Mouse (Mus musculus) limb, embryonic 11.5 days (tissue): ENCODE results near the gene Ccdc73. TPM values are rescaled to one million over a fixed set of nuclear protein-coding genes. Genes with fewer than 3 reads are reported as not detected.
"Not testable (repeated sequence)": the region's sequence is repeated elsewhere in the genome, so short reads cannot be mapped to it uniquely, and the experiment has no call there.

Experiments used
- ATAC-seq: fragments of 200-750 bp; cut with Nextera tagmentation; 2 replicates; pipeline ENCODE4 v1.8.0; 2017; ENCODE audit warnings: low read depth; ENCODE audit not compliant: insufficient number of reproducible peaks, low FRiP score, low TSS enrichment
- DNase-seq: peaks from one replicate; pipeline ENCODE4 v3.0.0-alpha.2; 2015; ENCODE audit warnings: low spot score
- H3K27ac ChIP-seq: fragments of 300-500 bp; sonication (generic); replicated peaks from 2 replicates; pipeline ENCODE4 v1.5.1; 2014; ENCODE audit warnings: low read depth, mild to moderate bottlenecking, low read length
- H3K27me3 ChIP-seq: fragments of 300-500 bp; sonication (generic); 2 replicates; pipeline ENCODE4 v1.6.1; 2014; ENCODE audit warnings: mild to moderate bottlenecking, low read length, mixed read lengths; ENCODE audit not compliant: control insufficient read depth, insufficient read depth
- H3K36me3 ChIP-seq: fragments of 300-500 bp; sonication (generic); 2 replicates; pipeline ENCODE4 v1.6.1; 2014; ENCODE audit warnings: mild to moderate bottlenecking, low read length, moderate library complexity, mixed read lengths; ENCODE audit not compliant: control insufficient read depth, insufficient read depth
- H3K4me1 ChIP-seq: fragments of 300-500 bp; sonication (generic); 2 replicates; pipeline ENCODE4 v1.6.1; 2014; ENCODE audit warnings: low read length, mixed read lengths; ENCODE audit not compliant: control insufficient read depth, insufficient read depth
- H3K4me2 ChIP-seq: fragments of 300-500 bp; sonication (generic); 2 replicates; pipeline ENCODE4 v1.6.1; 2014; ENCODE audit warnings: low read depth, mild to moderate bottlenecking, moderate library complexity; ENCODE audit not compliant: severe bottlenecking
- H3K4me3 ChIP-seq: fragments of 300-500 bp; sonication (generic); 2 replicates; pipeline ENCODE4 v1.5.1; 2014; ENCODE audit warnings: low read depth, low read length
- H3K9ac ChIP-seq: fragments of 300-500 bp; sonication (generic); 2 replicates; pipeline ENCODE4 v1.6.1; 2014; ENCODE audit warnings: mild to moderate bottlenecking, low read length
- H3K9me3 ChIP-seq: fragments of 300-500 bp; sonication (generic); 2 replicates; pipeline ENCODE4 v1.6.1; 2016; ENCODE audit warnings: low read length; ENCODE audit not compliant: control insufficient read depth
- WGBS: fragments of 180-500 bp; shearing (Covaris S2); extraction: QIAGEN DNeasy Blood & Tissue Kit; methylation state at CpG from one replicate; pipeline ENCODE4 v1.1.7; 2014; 5-methylcytosine and 5-hydroxymethylcytosine counted together
- polyA plus RNA-seq: library from polyadenylated mRNA; unstranded; fragments of >200 nt; fragmentation: Nextera tagmentation; extraction: Ambion mirVana; gene quantifications from 2 replicates; pipeline ENCODE4 v1.2.1, GENCODE M21; 2014

Gene Ccdc73
- 5.2 and 5.8 TPM in 2 replicates for polyA plus RNA-seq

DNA sequence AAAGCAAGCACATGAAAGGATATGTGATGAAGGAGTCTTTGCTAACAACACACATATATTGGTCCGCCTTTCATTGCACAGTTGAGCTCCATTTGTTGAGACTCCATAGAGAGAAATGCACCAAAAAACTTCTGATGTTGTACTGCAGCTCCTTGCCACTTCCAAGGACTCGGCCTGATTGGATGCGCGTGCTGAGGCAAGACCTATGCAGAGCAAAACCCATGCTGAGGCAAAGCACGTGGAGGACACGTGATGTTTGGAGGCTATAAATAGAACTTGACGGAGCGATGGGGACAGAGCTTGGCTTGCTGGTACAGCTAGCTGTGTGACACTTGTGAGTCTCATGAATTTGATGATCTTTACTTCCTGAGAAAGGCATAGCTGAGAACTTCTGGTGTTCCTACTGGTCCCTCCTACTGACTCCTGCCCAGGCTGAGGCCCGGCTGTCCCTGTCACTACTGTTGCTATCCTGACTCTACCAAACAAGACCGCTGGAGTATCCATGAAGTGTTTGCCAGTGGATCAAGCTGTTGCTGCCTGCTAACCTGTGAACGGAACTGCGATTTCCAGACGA lies at the start of gene Ccdc73:
Gene Ccdc73 (plus strand): TSS at position 524 of the 574 bp plus-strand sequence.
- H3K4me1 ChIP-seq = no peaks in the 10 kb centered on the region
- no peaks in the 10 kb centered on the region for H3K9me3 ChIP-seq
- no peak for ATAC-seq
- H3K27me3 ChIP-seq = no peaks in the 10 kb centered on the region
- no peak within 1 kb of the TSS for H3K9ac ChIP-seq
- no peak within 1 kb of the TSS for H3K27ac ChIP-seq
- H3K4me2 ChIP-seq = no peak within 1 kb of the TSS
- no peaks in the 10 kb centered on the region for H3K36me3 ChIP-seq
- H3K4me3 ChIP-seq = no peak within 1 kb of the TSS
- WGBS = 92% methylated on average over 13 of the region's 13 CpGs
- DNase-seq = no peak

DNA sequence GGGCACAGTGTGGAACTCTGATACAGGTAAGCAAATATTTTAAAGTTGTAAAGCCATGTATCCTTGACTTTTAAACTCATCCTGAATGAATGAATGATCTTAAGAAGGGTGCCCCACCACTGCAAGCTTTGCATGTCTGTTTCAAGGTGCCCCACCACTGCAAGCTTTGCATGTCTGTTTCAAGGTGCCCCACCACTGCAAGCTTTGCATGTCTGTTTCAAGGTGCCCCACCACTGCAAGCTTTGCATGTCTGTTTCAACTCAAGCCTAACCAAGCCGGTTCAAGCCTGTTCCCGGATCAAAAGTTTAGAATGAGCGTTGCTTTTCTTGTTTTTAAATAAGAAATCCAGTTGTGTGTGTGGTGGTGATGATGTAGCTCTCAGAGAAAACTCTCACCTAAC lies 48.8 kb upstream of the Ccdc73 start:
- not testable (repeated sequence) for H3K9ac ChIP-seq, ATAC-seq, H3K4me1 ChIP-seq, DNase-seq, H3K9me3 ChIP-seq, H3K27me3 ChIP-seq, H3K4me3 ChIP-seq, H3K27ac ChIP-seq, H3K36me3 ChIP-seq, H3K4me2 ChIP-seq
- WGBS = 87% methylated on average over 3 of the region's 3 CpGs

DNA sequence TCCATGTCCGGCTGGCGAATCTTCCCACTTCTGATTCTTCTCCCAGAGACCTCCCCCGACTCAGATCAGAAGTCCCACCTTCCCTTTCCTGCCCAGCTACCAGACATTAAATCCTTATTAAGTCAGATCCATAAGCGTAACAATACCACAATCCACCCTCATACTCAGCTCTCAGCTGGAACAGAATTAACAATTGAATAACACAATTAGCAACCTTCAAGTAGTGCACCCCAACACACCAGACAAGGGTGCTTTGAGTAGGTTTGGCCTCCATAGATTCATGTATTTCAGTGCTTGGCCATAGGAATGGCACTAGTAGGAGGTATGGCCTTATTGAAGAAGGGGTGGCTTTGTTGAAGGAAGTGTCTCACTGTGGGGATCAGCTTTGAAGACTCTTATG lies 41.4 kb upstream of the Ccdc73 start:
- H3K27me3 ChIP-seq = no peaks in the 10 kb centered on the region

DNA sequence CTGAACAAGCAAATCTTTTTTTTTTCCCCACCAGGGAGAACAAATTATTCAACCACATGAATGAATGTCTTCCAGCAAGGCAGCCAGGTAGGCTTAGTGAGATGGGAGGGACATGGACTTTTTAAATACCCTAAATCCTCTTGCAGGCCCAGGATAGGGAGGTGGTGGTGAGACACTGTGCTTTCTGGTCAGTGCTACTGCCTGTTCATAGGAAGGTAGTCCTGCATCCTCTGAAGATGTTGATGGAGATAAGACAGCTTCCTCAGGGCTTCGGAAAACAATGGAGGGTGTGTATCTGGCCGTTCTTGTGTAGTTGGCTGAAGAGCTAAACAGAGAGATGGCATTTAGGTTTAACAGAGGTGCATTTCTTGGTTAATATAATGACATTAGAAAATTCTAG lies 35.1 kb upstream of the Ccdc73 start:
- H3K27me3 ChIP-seq = no peaks in the 10 kb centered on the region
- no peaks in the 10 kb centered on the region for H3K9me3 ChIP-seq
- WGBS = 89% methylated on average over 2 of the region's 2 CpGs
- H3K27ac ChIP-seq = no peak overlapping the region
- no peaks in the 10 kb centered on the region for H3K4me1 ChIP-seq
- no peak overlapping the region for H3K4me2 ChIP-seq
- H3K9ac ChIP-seq = no peak overlapping the region
- H3K4me3 ChIP-seq = no peak overlapping the region
- no peaks in the 10 kb centered on the region for H3K36me3 ChIP-seq
- DNase-seq (no peak), ATAC-seq (no peak)

More for the DNA sequence above, 41.4 kb upstream of the Ccdc73 start:
- Histone ChIP-seq H3K27ac (no peak overlapping the region), H3K4me3 (no peak overlapping the region), H3K4me2 (no peak overlapping the region), H3K4me1 (no peaks in the 10 kb centered on the region), H3K9me3 (no peaks in the 10 kb centered on the region), H3K36me3 (no peaks in the 10 kb centered on the region), H3K9ac (no peak overlapping the region)
- WGBS = 84% methylated on average over 4 of the region's 4 CpGs
- DNase-seq (no peak), ATAC-seq (no peak)

DNA sequence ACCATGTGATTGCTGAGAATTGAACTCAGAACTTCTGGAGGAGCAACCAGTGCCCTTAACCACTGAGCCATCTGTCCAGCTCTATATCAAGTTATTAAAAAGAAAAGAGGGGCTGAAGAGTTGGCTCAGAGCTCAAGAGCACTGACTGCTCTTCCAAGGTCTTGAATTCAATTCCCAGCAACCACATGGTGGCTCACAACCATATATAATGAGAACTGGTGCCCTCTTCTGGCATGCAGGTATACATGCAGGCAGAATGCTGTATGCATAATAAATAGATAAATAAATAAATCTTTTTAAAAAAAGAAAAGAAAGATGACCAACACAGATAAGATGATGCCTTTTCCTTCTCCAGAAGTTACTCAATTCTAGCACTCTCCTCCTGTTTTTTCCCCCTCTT lies 26.6 kb upstream of the Ccdc73 start:
- DNase-seq = no peak
- ATAC-seq = no peak
- H3K36me3 ChIP-seq = no peaks in the 10 kb centered on the region
- no peaks in the 10 kb centered on the region for H3K27me3 ChIP-seq
- no peak overlapping the region for H3K27ac ChIP-seq
- no peak overlapping the region for H3K4me2 ChIP-seq
- no peak overlapping the region for H3K9ac ChIP-seq
- H3K4me3 ChIP-seq = no peak overlapping the region
- H3K9me3 ChIP-seq = no peaks in the 10 kb centered on the region
- no peaks in the 10 kb centered on the region for H3K4me1 ChIP-seq

DNA sequence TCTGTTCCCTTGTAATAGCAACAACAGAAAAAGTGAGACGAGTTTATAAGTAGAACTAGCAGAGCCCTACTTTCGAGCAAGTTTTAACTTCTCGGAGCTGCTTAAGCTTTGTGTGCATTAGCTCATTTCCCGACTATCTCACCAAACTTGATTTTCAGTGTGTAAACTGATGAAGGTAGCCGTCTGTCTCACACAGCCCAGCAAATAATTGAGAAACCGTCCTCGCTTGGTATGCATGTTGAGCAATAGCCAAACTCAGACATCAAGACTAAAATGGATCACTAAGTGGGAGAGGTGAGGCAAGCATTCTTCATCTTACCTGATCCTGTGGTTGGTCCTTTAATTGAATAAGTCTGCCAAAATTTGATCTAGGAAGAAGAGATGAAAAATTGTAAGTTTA lies 25.9 kb upstream of the Ccdc73 start:
- Histone ChIP-seq H3K36me3 (no peaks in the 10 kb centered on the region), H3K4me1 (0 out of 2 replicates have a peak, but pooled peaks cover 3% of the 10 kb centered on the region), H3K4me2 (no peak overlapping the region), H3K4me3 (no peak overlapping the region), H3K27ac (no peak overlapping the region), H3K9ac (no peak overlapping the region), H3K27me3 (no peaks in the 10 kb centered on the region), H3K9me3 (no peaks in the 10 kb centered on the region)
- no peak for DNase-seq
- no peak for ATAC-seq
- WGBS = 88% methylated on average over 7 of the region's 7 CpGs

DNA sequence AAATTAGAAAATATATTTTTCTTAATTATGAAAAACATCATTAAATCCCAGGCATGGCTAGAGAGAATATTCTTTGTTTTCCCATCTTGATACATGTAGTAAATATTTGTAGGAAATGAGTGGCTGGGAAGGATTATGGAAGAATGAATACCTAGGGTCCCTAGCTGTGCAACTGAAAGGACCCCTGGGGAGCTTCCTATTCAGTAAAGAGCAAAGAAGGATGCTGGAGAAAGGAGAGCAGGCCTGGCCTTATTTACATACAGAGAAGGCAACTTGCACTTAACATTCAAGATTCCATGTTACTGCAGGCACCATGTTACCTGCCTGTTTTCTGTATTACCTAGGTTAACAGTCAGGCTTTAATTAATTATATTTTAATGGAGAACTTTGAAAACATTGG lies 25.0 kb upstream of the Ccdc73 start:
- ATAC-seq (no peak), DNase-seq (no peak)
- 0 out of 2 replicates have a peak, but pooled peaks cover 3% of the 10 kb centered on the region for H3K4me1 ChIP-seq
- H3K36me3 ChIP-seq = no peaks in the 10 kb centered on the region
- no peaks in the 10 kb centered on the region for H3K9me3 ChIP-seq
- no peak overlapping the region for H3K27ac ChIP-seq
- H3K4me3 ChIP-seq = no peak overlapping the region
- no peak overlapping the region for H3K4me2 ChIP-seq
- H3K9ac ChIP-seq = no peak overlapping the region
- no peaks in the 10 kb centered on the region for H3K27me3 ChIP-seq

DNA sequence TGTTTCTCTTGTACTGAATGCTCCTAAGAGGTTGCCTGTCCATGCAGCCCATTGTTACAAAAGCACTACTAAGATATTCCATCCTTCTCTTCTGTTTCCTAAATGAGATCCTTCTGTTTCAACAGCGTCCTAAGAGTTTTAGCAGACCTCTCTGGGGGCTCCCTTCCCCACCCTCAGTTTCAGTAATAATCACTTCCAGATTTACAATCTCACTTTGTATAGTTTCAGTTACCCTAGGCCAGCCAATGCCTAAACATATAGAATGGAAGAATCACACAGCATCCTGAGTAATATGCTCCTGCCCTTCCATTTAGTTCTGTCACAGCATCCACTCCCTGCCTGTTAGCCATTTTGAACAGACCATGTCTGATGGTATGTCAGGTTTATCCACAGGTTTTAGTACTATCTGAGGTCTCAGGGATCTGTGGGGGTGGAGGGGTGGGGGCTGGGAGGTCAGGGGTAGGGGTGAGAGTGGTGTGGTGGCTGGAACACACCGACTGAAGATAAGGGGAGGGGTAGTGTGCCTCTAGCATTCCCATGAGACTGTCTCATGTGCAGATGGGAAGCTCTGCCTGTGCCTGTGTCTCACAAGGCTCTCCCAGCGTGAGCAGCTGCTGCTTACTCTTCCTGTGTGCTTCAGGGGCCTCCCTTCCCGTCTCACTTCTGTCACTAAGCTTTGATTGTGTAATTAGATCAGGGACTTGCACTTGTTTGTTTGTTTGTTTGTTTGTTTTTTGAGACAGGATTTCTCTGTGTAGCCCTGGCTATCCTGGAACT lies 20.8 kb upstream of the Ccdc73 start:
- Histone ChIP-seq H3K4me3 (no peak overlapping the region), H3K9me3 (no peaks in the 10 kb centered on the region), H3K4me1 (0 out of 2 replicates have a peak, but pooled peaks cover 3% of the 10 kb centered on the region), H3K27me3 (peaks cover 8% of the 10 kb centered on the region; the same call in 1 of the 2 replicates), H3K27ac (no peak overlapping the region; the same call in 1 of the 2 replicates), H3K9ac (no peak overlapping the region), H3K4me2 (no peak overlapping the region), H3K36me3 (no peaks in the 10 kb centered on the region)
- ATAC-seq = peak; percentile 13; the same call in 1 of the 2 replicates
- 13% methylated on average over 4 of the region's 4 CpGs for WGBS
- no peak for DNase-seq
